Mouse (Mus musculus): Measurements from ENCODE around the gene Pdcd2. TPM values are rescaled to one million over a fixed set of nuclear protein-coding genes. Genes with fewer than 3 reads are reported as not detected.
A peak's percentile ranks its signal among the peaks of the same experiment; 100 is the strongest.

Gene Pdcd2
- total RNA-seq, 2 experiments from 2014 or later, result 16.7 to 18.9 TPM

DNA sequence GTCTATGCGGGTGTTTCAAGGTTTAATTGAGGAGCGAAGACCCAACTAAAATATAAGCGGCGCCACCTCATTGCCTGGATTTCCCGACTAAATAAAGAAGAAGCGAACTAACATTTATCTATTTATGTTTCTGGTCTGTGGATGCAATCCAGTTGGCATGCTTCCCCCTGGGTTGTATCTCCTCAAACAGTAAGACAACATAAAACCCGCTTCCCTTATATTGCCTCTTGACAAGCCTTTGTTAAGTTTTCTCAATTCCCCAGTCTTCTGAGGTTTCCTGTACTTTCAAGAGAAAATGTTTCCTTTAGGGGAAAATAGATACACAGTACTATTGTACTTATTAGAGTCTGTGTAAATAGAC is 28.4 kb downstream of the Pdcd2 start:
- no peak for DNase-seq

- DNase-seq, result peak; percentile 93 to 94
These were observed 29.0 kb downstream of the Pdcd2 start for GRCm38 (mm10) chr17:15497882-15498752.

GRCm38 (mm10) chr17:15490542-15490941 is 36.6 kb downstream of the Pdcd2 start:
- no peak for DNase-seq

DNA sequence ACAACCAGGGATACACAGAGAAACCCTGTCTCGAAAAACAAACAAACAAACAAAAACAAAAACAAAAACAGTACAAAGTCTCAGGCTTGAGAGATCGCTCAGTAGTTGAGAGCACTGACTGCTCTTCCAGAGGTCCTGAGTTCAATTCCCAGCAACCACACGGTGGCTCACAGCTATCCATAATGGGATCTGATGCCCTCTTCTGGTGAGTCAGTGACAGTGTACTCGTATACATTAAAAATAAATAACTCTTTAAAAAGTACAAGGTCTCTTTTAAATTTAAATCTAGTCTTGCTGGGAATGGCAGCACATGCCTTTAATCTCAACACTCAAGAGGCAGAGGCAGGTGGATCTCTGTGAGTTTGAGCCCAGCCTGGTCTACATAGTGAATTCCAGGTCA is 54.4 kb downstream of the Pdcd2 start:
- no peak for DNase-seq

Other genes starting within 250 kb of the Pdcd2 start
- gene Dll1, start 150.4 kb downstream of the Pdcd2 start, total RNA-seq (2021), result 10 to 100 TPM; 10.7 to 11.8 TPM
- 10 to 100 TPM; 46.8 to 50.2 TPM for gene Fam120b, start 131.1 kb downstream of the Pdcd2 start, total RNA-seq (2021)
- 100 to 1,000 TPM; 120 to 138 TPM for gene Psmb1, start 27.6 kb downstream of the Pdcd2 start, total RNA-seq (2021)
- gene Tbp, start 27.4 kb downstream of the Pdcd2 start, total RNA-seq (2021), result 10 to 100 TPM; 30.3 to 36.0 TPM
- gene Prdm9, start 37.1 kb upstream of the Pdcd2 start, total RNA-seq (2021), result 1 to 10 TPM; 3.6 to 4.0 TPM
- 10 to 100 TPM; 24.2 to 25.3 TPM for gene Chd1, start 177.7 kb upstream of the Pdcd2 start, total RNA-seq (2021)